Mouse (Mus musculus) cerebral cortex, adult 2 months (tissue): Measurements from ENCODE around the gene Slc22a3.

Experiments
- WGBS: fragments of 180-500 bp; shearing (Covaris S2); methylation state at CpG from one replicate; pipeline ENCODE4 v1.1.7; 2018; 5-methylcytosine and 5-hydroxymethylcytosine counted together

Slc22a3 gene

DNA sequence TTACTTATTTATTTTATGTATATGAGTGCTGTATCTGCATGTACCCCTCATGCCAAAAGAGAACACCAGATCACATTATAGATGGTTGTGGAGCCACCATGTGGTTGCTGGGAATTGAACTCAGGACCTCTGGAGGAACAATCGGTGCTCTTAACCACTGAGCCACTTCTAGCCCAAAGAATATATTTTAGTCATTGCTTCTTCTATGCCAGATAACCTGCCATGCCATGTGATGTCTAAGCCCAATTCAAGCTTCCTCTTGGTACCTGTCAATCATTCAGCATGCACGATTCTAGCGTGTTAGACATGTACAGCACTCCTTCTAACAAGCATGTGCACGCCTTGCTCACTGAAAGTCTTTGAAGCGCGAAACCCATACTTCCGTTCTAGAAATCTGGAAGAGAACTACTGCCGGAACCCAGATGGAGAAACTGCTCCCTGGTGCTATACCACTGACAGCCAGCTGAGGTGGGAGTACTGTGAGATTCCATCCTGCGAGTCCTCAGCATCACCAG lies 111.3 kb downstream of the Slc22a3 start:
- WGBS: 88% methylated on average over 9 of the region's 9 CpGs

DNA sequence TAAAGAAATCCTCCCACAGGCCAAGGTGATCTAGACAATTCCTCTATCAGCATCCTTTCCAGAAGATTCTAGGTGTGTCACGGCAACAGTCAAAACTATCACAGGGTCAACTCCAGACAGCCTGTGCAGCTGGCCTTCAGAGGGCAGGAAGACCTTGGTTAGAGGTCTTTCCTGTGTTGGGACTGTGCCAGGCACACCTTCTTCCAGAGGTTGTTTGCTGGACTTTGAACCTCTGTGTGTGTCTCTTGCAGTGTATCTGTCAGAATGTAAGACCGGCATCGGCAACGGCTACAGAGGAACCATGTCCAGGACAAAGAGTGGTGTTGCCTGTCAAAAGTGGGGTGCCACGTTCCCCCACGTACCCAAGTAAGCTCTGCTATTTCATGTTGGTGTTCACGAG lies 119.3 kb downstream of the Slc22a3 start:
- WGBS: 84% methylated on average over 7 of the region's 7 CpGs

DNA sequence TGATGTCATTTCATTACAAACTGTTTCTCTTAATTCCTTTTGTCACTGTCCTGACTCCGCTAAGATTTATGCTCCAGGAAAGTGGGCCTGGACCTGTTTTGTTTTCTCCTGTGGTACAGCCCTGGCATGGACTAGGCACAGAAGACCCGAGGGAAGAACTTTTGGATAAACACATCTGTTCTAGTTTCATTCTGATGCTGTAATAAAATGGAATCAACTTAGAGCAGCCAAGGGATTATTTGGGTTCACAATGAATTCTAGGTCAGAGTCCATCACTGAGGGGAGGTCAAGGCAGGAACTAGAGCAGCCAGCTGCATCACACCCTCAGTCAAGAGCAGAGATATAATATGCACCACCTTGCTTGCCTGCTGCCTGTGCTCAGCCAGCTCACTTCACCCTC lies 119.7 kb downstream of the Slc22a3 start:
- 64% methylated on average over 2 of the region's 2 CpGs for WGBS

DNA sequence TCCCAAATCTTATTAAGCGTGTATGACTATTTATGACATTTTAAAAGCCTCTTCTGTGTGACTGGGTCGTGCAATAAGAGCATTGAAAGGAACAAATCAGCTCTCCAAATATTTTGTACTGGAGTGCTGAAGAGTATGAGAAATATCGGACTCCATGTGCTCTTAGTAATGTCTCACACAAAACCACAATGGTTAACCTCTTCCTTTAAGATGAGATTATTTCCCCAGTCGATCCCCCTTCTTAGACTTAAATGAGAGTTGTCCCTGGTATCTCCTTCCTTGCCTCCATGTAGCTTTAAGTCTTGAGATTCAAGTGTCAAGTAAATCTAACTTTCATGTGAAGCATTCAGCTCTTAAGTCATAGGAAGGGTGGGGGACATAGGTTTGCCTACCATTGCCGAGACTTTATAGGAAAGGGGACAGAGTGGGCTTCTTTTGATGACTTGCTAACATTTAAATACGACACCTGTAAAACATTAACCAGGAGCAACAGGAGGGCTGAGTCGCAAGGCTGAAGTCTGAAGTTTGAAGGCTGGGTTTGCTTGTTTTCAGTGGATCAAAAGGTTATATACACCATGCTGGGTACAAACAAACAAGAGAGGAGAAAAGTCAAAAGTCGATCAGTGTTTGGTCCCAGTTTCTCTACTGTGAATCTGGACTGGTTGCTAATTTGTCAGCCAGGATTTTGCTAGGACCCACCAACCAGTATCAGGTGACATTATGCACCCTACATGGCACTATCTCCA lies 122.3 kb downstream of the Slc22a3 start:
- 83% methylated on average over 8 of the region's 8 CpGs for WGBS

DNA sequence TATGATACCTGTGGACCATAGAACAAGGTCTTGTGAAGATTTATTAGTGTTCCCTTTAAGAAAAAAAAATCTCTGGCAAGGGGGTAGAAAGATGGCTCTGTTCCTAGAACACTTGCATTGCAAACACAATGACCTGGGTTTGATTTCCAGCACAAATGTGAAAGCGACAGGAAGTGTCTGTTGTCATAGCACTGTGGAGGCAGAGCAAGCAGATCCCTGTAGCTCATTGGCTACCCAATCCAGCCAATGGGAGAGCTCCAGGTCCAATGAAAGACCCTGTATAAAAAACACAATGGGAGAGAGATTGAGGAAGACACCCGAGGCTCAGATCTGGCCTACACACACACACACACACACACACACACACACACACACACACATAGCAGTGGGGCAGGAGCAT lies 125.0 kb downstream of the Slc22a3 start:
- WGBS: 42% methylated on average over 2 of the region's 2 CpGs

DNA sequence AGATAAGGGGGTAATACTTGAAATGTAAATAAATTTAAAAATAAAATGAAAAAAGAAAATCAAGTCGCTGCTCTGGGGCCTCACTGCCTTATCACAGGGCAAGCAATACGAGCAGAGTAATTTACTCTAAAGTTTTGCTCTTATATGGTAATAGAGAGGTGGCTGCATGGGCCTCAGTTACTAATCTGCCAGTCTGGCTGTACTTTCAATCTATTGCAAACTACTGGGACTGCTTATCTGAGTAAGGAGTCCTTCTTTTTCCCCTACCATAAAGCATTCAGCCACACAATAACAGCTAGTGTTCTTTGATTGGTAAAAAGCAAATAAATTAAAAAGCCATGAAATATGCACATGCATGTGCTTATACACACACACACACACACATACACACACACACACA lies 125.9 kb downstream of the Slc22a3 start:
- WGBS: 90% methylated on average over 2 of the region's 2 CpGs

DNA sequence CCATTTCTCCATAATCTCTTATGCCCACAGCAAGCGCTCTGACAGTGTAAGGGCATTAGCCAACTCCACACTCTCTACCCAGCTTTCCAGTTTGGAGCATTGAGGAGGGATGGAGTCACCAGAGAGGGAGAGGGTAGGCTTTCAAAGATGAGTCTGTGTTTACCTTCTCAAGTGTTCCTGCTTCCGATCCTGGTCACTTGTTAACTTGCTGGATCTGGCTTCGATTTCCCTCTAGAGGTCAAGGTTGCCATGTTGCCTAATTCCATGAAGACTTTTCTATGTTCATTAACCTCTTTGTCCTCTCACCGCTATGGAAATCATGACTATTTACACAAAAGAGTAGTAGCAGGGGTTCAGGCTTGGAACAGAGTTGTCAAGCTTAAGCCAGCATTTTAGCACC lies 127.2 kb downstream of the Slc22a3 start:
- 90% methylated on average over 4 of the region's 4 CpGs for WGBS

DNA sequence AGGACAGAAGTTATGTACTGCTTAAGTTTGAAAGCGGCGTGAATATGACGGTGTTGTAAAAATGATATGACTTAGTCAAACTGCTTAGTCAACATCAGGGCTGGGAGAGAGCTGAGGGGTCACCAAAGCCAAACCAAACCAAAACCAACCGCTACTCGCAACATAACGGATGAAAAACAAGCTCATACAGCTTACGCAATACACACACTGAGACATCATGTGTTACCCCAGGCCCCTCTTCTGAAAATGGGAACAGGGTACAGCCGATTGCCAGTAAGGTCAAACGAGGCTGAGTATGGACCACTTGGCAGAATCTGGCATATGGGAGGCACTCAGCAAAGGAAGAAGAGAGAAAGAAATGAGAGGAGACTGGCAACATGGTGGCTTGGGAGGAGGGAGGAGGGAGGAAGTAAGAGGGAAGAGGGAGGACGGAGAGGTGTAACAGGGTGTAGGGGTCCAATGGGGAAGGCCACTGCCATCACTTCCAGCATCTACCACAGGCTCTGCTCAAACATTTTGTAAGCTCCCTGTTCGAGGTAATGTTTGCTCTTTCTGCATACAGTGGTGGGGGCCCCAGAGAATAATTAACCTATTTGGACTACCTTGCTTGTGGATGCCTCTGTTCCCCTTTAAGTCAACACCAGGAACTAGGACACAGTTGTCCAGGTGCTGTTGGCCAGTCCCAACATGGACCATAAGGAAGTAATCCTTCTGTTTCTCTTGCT lies 129.4 kb downstream of the Slc22a3 start, which contains the start of gene Plg:
Gene Plg (plus strand): TSS at position 628 of the 725 bp plus-strand sequence.
- 92% methylated on average over 11 of the region's 11 CpGs for WGBS

DNA sequence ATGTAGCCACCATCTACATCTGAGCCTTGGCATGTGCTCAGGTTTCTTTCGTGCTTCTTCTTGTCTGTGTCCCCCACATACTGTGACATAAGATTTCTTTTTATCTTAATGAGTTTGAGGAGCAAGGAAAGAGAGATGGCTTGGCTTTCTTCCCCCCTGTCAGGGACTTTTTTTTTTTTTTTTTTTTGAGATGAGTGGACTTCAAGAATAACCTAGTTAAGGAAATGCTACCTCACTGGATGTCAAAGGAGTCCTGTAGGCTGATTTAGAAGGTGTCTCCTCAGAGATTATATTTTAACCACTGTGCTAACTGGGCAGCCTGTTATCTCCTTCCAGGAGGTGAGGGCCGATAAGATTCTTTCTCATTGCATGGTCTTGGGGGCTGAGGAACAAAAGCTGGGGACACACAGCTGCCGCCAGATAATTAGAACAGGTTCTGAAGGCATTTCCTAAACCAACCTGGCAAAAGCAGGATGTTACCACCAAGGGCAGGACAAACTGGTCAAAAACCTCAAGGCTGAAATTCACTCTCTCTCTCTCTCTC lies 133.8 kb downstream of the Slc22a3 start:
- WGBS: 80% methylated on average over 3 of the region's 3 CpGs

DNA sequence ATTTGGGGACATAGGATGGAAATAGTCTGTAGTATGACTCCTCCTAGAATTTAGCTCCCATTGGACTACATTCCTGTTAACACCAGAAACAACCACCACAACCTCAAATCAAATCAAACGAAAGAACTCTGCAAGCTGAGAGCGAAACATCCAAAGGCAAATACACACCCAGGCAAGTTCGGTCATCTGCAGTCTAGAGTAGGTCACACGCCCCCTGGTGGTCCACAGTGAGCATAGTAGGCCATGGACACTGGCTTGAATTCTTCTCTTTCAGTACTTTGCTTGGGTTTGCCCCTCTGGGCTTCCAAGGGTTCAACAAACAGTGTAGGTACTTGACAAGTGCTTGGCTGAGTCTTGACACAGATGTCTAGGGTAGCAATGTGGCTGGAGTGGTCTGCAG lies 135.5 kb downstream of the Slc22a3 start:
- WGBS: 10% methylated on average over 4 of the region's 4 CpGs

DNA sequence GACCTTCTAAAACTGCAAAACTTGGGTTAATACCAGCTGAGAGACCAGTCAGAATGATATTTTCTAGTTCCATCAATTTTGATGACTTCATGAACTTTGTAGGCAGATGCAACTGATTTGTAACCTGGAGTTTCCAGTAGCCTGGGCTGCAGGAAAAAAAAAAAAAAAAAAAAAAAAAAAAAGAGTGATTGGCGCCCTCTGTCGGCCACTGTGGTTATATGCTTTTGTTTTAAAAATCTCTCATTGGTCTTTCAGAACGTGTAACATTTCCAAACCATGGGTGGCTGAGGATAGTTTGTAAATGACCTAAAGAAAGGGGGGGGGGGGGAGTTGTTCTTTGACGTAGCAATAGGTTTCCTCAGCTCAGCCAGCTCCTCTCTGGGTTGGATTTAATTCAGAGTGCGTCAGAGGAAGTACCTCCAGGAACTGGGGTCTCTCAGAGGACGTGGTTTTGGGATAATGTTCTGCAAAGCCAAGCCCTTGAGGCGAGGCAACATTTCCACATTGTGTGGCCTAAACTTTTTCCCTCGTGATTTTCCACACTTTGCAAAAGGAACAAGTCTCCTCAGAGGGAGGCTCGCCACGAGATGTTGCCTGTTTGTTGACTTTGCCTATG lies 136.1 kb downstream of the Slc22a3 start:
- 30% methylated on average over 10 of the region's 10 CpGs for WGBS

DNA sequence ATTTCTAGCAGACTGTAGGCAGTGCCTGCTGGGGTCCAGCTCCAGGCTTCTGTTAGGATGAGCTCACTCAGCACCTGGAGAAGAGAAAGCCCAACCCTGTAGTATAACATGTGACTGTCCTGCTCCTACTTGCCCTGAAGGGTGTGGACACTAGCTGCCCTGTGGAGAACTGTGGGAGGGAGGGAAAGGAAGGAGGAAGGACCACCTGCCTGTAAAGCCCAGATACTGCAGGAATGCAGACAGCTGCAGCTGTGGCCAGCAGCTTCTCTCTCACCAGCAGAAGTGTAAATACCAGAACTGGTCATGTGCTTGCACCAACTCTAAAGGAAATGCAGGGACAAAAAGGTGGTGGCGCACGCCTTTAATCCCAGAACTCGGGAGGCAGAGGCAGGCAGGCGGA lies 137.2 kb downstream of the Slc22a3 start:
- 83% methylated on average over 4 of the region's 4 CpGs for WGBS

DNA sequence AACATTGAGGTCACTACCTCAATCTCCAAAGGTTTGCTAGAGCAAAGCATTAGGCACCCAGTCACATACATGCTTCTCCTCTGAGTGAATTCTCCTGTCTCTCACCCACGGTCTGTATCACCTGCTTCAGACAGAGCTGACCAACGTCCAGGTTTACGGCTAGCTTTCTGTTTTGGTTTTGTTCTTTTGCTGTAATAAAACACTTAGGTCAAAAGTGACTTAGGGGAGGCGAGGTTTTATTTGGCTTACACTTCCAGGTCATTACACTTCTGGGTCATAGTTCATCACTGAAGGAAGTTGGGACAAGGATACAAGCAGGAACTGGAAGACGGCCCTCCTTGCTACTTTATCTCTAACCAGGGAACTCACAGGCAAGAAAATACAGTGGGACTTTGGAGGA lies 138.1 kb downstream of the Slc22a3 start:
- WGBS: 83% methylated on average over 5 of the region's 5 CpGs
